Mouse (Mus musculus) neural tube, embryonic 14.5 days (tissue): ENCODE data around the gene Lamb3. TPM values are rescaled to one million over a fixed set of nuclear protein-coding genes. Genes with fewer than 3 reads are reported as not detected.

Source experiments
- polyA plus RNA-seq: library from polyadenylated mRNA; unstranded; fragments of >200 nt; fragmentation: Nextera tagmentation; extraction: Ambion mirVana; gene quantifications from 2 replicates; pipeline ENCODE4 v1.2.1, GENCODE M21; 2014

Lamb3 gene
- polyA plus RNA-seq, 1 experiment from 2014 or later, result 0.23 TPM

Other genes with a start within 250 kb of the Lamb3 start
- gene Syt14, start 171.9 kb upstream of the Lamb3 start, polyA plus RNA-seq, result 10.6 and 13.0 TPM in 2 replicates
- 9.1 and 12.6 TPM in 2 replicates for gene Diexf, start 77.4 kb upstream of the Lamb3 start, polyA plus RNA-seq
- gene Irf6, start 54.6 kb upstream of the Lamb3 start, polyA plus RNA-seq, result 0.64 and 0.80 TPM in 2 replicates
- 11.2 and 13.0 TPM in 2 replicates for gene A130010J15Rik, start 39.7 kb upstream of the Lamb3 start, polyA plus RNA-seq
- gene Traf3ip3, start 6.0 kb upstream of the Lamb3 start, polyA plus RNA-seq, result 1.1 and 3.4 TPM in 2 replicates
- not detected in 2 replicates for gene Hsd11b1, start 56.4 kb downstream of the Lamb3 start, polyA plus RNA-seq
- 5.6 and 6.9 TPM in 2 replicates for gene G0s2, start 65.5 kb downstream of the Lamb3 start, polyA plus RNA-seq
- gene Camk1g, start 162.6 kb downstream of the Lamb3 start, polyA plus RNA-seq, result 45.3 and 51.0 TPM in 2 replicates